Mouse (Mus musculus): ENCODE results near the gene Tgfbi.

DNA sequence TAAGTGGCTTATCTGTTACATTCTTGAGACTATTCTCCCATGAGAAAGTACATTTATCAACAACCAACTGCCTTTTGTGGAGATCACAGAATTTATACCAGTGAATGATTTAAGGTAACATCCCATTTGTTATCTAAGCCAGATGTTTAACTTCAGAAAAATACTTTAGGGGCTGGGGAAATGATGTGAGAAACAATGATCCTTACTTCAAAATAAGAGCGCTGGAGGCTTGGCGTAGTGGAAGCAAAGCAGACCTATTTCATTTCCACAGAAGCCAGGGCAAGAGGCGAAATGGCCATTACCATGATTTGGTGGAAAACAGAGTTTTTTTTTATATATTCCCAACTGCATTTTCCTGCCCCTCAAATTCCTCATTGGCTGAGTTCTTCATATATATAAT lies 34.7 kb downstream of the Tgfbi start:
- TF ChIP-seq CTCF (IDR thresholded peaks at IDR 0.05; ENCODE audit: low read depth, low read length) = no peak
- TF ChIP-seq TAL1 (conservative IDR thresholded peaks at IDR 0.05; ENCODE audit: low read depth, low read length) = no peak
- no peak for TF ChIP-seq GATA1 (IDR thresholded peaks at IDR 0.05; ENCODE audit: borderline replicate concordance, low read length)
- TF ChIP-seq POLR2AphosphoS5 (IDR thresholded peaks at IDR 0.05; ENCODE audit: insufficient replicate concordance, low read depth, low read length) = no peak
- no peak for TF ChIP-seq GATA2 (IDR thresholded peaks at IDR 0.05; ENCODE audit: borderline replicate concordance, low read depth, low read length)
